Mouse (Mus musculus) embryo, embryonic 9.5 days (tissue): Measurements from ENCODE around the gene Vmn1r17.
"Not testable (repeated sequence)": the region's sequence is repeated elsewhere in the genome, so short reads cannot be mapped to it uniquely, and the experiment has no call there.

Source experiments
- DNase-seq: peaks from one replicate; pipeline ENCODE4 v3.0.0-alpha.2; 2017; ENCODE audit errors: extremely low spot score

The Vmn1r17 gene

DNA sequence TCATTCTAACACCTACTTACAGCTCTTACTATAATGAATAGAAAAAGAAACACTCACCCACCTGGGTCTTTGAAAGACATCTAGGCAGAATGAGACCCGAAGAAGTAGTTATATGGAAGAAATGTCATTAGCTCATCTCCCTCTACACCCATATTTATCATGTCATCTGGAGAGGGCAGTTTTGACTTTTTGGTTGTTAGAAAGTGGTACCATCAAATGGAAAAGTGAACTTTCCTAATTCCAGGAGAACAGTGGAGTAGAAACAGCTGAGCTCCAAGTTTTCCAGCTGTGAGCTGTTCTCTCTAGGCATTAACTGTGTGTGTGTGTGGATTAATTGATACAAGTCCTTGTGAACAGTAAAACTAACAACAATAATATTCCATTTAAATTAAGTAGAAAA, at the start of gene Vmn1r17:
TSS of gene Vmn1r17 (minus strand) at position 101 of the 400 bp plus-strand sequence.
- DNase-seq, result no peak

DNA sequence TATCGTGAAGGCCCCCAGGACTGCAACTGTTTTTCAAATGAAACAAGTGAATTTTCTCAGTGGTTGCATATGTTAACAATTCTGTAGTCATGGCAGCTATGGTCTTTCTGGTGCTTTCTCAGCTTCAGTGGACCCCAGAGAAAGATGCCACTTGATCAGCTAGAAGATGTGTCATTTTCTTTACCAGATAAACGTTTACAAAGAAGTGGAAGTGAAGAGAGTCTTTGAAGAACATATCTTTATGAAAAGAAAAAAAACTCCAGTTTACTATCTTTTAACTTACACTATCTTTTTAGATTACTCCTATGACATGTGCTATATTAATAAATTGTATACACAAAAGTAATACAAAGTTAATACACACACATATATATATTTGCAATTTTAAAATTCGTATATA, 40.0 kb upstream of the Vmn1r17 start, which contains the start of gene Vmn1r19:
TSS of gene Vmn1r19 (plus strand) at position 301 of the 400 bp plus-strand sequence.
- not testable (repeated sequence) for DNase-seq

DNA sequence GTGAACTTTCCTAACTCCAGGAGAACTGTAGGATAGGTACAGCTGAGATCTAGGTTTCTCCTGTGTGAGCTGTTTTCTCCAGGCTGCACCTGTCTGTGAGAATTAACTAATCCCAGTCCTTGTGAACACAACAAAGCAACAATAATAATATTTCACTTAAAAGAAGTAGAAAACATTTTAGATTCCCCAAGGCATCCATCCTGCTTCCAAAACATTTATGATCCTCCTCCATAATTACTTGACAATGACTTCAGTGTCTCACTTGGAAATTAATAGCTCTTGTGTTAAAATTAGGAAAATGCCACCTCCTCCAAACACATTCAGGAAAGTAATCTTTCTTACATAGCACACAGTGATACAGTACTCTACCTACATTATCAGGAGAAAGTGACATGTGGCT, 32.2 kb upstream of the Vmn1r17 start, which contains the start of gene Vmn1r18:
TSS of gene Vmn1r18 (minus strand) at position 101 of the 400 bp plus-strand sequence.
- no peak for DNase-seq

DNA sequence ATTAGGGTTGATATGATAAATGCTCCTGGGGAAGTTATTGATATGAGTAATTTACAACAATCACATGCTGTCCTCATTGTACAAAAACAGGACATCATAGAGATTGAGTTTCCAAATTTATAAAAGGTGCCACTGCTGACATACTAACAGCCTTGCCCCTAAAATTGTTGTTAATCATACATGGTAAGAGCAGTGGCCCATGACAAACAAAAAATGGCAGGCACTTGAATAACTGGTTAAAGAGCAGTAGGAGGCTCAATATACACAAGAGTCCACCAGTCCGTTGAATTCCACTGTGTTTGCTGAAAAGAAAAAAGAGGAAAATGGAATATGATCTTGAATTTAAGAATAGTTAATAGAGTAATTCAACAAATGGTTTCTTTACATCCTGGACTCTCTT, 4.0 kb upstream of the Vmn1r17 start:
- DNase-seq, result no peak

DNA sequence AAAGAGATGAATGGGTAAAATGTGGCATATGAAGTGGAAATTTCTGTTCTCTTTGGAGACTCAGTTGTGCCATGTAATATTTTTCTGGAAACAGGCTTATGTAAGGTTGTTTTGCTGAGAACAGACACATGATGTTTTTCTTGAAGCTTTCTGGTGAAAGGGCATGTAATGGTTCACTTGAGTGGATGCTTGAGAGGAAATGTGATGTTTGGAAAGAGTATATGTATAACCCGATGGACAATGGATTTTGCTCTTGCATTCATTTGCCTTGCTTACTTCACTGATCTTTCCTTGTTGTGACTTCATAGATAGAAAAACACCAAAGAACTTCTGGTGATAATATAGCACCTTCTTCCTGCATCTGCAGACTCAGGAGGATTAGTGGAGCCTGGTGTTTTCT, 2.3 kb upstream of the Vmn1r17 start:
- not testable (repeated sequence) for DNase-seq

DNA sequence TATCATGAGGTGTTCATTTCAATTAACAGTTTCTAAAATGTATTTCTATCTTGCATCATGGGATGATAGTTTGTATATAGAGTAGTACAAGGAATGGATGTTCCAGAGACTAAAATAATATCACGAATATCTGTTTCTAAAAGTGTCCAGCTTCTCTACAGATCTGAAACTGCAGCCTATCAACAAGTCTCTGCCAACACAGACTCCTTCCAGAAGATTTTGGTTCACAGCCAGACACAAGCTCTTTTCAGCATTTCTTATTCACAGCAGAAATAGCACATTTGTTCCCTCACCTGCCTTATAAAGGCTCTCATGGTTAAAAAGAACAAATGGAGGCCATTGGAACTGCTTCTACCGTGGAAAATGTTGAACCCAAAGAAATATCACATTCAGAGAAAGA, 6.7 kb downstream of the Vmn1r17 start:
- DNase-seq, result no peak

DNA sequence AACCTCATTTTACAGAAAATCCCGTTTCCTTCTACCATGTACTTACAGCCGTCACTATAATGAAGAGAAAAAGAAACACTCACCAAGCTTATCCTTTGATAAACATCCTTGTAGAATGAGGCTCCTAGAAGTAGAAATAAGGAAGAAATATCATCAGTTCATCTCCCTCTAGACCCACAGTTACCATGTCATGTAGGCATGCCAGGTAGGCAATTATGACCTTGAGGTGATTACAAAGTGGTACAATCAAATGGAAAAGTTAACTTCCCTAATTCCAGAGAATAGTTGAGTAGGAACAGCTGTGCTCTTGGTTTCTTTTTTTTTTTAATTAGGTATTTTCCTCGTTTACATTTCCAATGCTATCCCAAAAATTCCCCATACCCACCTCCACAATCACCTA, 34.1 kb downstream of the Vmn1r17 start, which contains the start of gene Vmn1r16:
TSS of gene Vmn1r16 (minus strand) at position 101 of the 400 bp plus-strand sequence.
- DNase-seq, result no peak

DNA sequence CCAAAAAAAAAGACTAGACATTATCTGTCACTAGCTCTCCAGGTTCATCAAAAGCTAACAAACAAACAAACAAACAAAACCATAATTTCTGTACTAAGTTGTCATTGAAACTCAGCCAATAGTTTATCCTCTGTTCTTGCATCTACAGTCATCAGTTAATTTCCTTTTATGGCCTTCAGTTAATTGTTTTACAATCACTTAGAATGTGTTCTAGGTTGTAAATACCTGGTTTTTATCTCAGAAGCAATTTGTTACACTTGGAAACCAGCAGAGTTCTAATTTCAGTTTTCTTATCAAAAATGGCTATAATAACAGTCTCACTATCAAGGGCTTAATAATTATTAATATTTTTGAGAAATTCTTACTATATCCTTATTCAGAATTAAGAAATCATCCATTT, 37.4 kb downstream of the Vmn1r17 start:
- DNase-seq, result no peak
